Mouse (Mus musculus): ENCODE results near the gene Rpl7l1. TPM values are rescaled to one million over a fixed set of nuclear protein-coding genes. Genes with fewer than 3 reads are reported as not detected.

Rpl7l1 gene
- 10 to 100 TPM; 39.7 to 45.5 TPM for total RNA-seq (2023)

DNA sequence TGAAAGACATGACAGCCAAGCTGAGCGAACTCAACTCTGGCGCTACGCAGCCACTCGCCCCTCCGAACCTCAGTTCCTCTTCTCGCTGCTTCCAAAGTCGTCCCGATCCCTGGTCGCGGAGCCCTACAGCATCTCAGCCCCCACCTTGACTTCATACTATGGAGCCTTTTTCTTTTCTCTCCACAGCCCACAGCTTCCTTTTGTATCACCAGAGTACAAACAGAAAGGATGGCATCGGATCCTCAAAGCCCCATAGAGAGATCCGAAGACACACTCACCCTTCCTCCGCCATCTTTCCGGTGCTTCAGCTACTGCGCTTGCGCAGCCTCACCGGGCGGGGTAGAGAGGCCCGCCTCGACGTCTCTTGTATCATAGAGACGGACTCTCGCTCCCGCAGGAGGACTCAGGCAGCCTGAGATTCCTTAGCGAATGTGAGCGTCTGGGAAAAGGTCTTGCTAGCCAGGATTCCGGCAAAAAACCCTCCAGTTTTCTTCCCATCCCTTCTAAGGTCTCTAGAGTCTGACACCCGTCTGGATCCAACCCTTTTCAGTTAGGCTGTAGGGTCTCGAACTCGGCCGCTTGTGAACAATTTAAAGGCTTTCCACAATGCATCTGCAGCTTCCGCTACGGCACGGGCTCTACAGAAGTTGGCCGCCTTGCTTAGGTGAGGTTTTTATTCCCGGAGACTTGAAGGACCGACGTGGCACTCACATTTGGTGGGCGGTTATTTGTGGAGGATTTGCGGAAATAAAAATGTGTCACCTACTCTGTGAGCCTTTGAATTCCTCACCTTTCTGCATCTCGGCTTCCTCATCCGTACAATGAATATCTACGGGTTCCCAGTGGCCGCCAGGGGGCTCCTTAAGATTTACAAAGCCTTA, at the start of gene Rpl7l1:
Rpl7l1 (minus strand) TSS at position 332 of the 881 bp plus-strand sequence.

DNA sequence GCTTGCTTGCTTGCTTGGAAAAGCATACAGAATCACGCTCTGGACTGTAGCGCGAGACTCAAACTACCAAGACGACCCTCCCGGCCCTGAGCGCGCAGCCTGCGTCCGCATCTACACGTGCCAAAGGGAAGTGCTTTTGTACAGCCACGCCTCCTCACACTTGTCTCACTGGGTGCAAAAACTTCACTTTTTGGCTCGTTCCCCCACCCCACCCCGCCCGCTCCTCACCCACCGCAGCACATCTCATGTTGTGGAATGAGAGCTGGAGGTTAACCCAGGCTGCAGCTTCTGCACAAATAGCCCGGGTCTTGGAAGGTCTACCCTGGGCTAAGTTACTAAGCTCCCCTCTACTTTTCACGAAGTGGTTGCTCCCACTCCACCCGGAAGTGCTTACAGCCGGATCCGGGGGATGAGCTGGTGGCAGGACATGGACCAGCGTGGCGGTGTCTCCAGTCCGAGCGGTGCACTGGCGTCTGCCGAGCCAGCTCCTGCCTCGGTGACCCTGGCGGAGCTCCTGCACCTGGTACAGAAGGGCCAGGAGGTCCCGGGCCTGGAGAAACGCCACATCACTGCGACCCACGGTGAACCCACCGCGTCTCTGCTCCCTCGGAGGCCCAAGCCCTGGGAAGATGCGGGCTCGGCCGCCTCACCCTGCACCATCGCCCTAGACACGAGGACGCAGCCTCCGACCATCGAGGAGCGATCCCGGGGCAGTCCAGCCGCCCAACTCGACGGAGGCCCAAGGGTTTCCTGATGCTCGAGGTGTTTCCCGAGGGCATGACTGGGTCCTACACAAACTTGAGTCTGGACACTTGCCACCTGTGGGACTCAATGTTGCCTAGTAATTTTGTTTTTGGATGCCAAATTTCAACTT, 9.8 kb downstream of the Rpl7l1 start, which contains the start of gene 2310039H08Rik:
2310039H08Rik (plus strand) TSS at position 232 of the 874 bp plus-strand sequence.

GRCm38 (mm10) chr17:46763544-46763943, 18.9 kb downstream of the Rpl7l1 start, which contains the start of gene Ptcra:
Gene Ptcra, minus strand, starts transcription at chr17:46763712.

DNA sequence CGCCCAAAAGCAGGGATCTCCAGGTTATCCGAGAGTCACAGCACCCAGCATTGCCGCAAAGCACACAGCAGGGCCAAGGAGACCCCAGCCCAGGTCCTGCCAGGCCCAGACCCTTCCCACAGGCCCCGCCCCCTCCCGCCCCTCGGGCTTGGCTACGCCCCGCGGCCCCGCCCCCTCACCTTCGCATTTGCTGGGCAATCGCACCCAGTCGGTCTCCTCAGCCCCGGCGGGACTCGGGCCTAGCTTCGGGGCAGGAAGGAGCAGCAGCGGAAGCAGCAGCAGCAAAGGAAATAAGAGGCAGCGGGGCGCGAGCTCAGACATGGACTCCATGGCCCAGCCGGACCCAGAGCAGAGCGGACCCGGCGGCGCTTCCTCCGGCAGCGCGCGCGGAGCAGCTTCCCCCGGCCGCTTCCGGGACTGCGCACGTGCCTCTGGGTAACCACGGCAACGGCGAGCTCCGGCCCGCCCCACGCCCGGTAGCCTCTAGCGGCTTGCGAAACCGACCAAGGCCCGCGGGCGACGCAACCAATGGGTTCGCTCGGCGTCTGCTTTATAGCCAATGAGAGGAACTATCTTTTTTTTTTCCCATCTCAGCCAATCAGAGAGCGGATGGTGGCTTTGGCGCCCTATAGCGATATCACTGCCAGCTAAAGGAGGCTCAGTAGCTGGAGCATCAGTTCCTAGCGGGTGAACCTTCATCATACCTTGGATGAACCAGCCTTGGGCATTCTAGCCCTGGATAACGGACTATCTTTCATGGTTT, 30.5 kb downstream of the Rpl7l1 start, which contains the start of gene Cnpy3:
Cnpy3 (minus strand) TSS at position 421 of the 763 bp plus-strand sequence.

DNA sequence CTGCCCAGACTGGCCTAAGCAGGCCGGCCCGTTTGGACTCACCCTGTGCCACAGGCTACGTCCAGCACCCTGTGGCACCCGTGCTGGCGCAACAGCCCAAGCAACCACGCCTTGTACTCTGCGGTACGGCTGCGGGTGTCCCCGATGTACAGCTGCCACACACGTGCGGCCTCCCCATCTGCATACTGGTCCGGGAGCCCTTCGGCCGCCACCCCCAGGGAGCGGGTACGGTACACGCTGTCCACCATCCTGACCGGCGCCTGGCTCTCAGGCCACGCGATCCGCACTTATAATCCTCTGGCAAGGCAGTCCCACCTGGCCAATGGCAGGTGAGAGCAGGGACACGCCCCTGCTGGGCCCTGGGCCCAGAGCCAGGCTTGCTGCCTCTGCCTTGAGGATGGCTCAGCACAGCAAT, 53.6 kb downstream of the Rpl7l1 start, which contains the start of gene Gnmt:
Gnmt (minus strand) TSS at position 265 of the 415 bp plus-strand sequence.

Other genes with a start within 250 kb of the Rpl7l1 start
- gene Cul9, start 236.3 kb downstream of the Rpl7l1 start, total RNA-seq (2023): 1 to 10 TPM; 3.3 to 4.3 TPM
- gene Srf, start 226.5 kb downstream of the Rpl7l1 start, total RNA-seq (2023): 10 to 100 TPM; 51.5 to 56.3 TPM
- under 1 TPM; 0.33 to 0.57 TPM for gene Ptk7, start 153.2 kb downstream of the Rpl7l1 start, total RNA-seq (2023)
- 10 to 100 TPM; 22.9 to 26.0 TPM for gene Klc4, start 136.7 kb downstream of the Rpl7l1 start, total RNA-seq (2023)
- 10 to 100 TPM; 22.4 to 22.6 TPM for gene Mrpl2, start 136.4 kb downstream of the Rpl7l1 start, total RNA-seq (2023)
- 1 to 10 TPM; 3.5 to 3.6 TPM for gene Cul7, start 132.3 kb downstream of the Rpl7l1 start, total RNA-seq (2023)
- gene Rrp36, start 108.3 kb downstream of the Rpl7l1 start, total RNA-seq (2023): 10 to 100 TPM; 13.3 to 16.9 TPM
- 10 to 100 TPM; 41.6 to 50.6 TPM for gene Mea1, start 103.9 kb downstream of the Rpl7l1 start, total RNA-seq (2023)
- gene Klhdc3, start 101.8 kb downstream of the Rpl7l1 start, total RNA-seq (2023): 10 to 100 TPM; 48.5 to 51.8 TPM
- 10 to 100 TPM; 24.7 to 30.7 TPM for gene Ppp2r5d, start 77.6 kb downstream of the Rpl7l1 start, total RNA-seq (2023)
- 10 to 100 TPM; 19.7 to 20.7 TPM for gene Pex6, start 71.2 kb downstream of the Rpl7l1 start, total RNA-seq (2023)
- 1 to 10 TPM; 3.2 to 4.0 TPM for gene Gnmt, start 53.5 kb downstream of the Rpl7l1 start, total RNA-seq (2023)
- gene Cnpy3, start 30.5 kb downstream of the Rpl7l1 start, total RNA-seq (2023): 100 to 1,000 TPM in 1 of 2 experiments, 10 to 100 TPM in 1; 84.1 to 101 TPM
- not detected for gene Ptcra, start 19.0 kb downstream of the Rpl7l1 start, total RNA-seq (2023)
- gene 2310039H08Rik, start 10.0 kb downstream of the Rpl7l1 start, total RNA-seq (2023): 10 to 100 TPM in 1 of 2 experiments, 1 to 10 TPM in 1; 9.7 to 10.0 TPM
- 10 to 100 TPM; 33.6 to 43.1 TPM for gene Bicral, start 75.8 kb upstream of the Rpl7l1 start, total RNA-seq (2023)
- gene Tbcc, start 108.0 kb upstream of the Rpl7l1 start, total RNA-seq (2023): 10 to 100 TPM; 12.2 to 13.9 TPM
- not detected for gene Prph2, start 127.8 kb upstream of the Rpl7l1 start, total RNA-seq (2023)
- 10 to 100 TPM; 62.8 to 63.9 TPM for gene Ubr2, start 227.9 kb upstream of the Rpl7l1 start, total RNA-seq (2023)

Measured in neutrophil, adult 59 days (primary cell).